Mouse (Mus musculus) thymus, postnatal 0 days (tissue): ENCODE data around the gene Pitpnm1. TPM values are rescaled to one million over a fixed set of nuclear protein-coding genes. Genes with fewer than 3 reads are reported as not detected.
"Not testable (repeated sequence)": the region's sequence is repeated elsewhere in the genome, so short reads cannot be mapped to it uniquely, and the experiment has no call there.

Experiments used
- DNase-seq: peaks from one replicate; pipeline ENCODE4 v3.0.0-alpha.2; 2015; ENCODE audit warnings: low spot score
- polyA plus RNA-seq: library from polyadenylated mRNA; unstranded; fragments of >200 nt; fragmentation: Nextera tagmentation; extraction: Ambion mirVana; gene quantifications from 2 replicates; pipeline ENCODE4 v1.2.1, GENCODE M21; 2015

Pitpnm1 gene
- polyA plus RNA-seq, 1 experiment from 2014 or later: 45.6 TPM

DNA sequence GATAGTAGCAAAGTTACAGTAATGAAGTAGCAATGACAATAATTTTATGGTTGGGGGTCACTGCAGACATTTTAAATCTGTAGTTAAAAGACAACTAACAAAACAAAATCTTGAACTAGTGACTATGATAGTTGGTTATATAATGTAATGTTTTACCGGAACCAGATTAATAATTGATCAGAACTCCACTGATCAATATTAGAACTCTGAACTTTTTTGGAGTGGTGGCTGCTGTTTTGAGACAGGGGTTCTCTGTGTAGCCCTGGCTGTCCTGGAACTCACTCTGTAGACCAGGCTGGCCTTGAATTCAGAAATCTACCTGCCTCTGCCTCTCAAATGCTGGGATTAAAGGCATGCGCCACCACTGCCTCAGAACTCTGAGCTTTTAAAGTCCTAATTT is 31.6 kb upstream of the Pitpnm1 start:
- DNase-seq: not testable (repeated sequence)

DNA sequence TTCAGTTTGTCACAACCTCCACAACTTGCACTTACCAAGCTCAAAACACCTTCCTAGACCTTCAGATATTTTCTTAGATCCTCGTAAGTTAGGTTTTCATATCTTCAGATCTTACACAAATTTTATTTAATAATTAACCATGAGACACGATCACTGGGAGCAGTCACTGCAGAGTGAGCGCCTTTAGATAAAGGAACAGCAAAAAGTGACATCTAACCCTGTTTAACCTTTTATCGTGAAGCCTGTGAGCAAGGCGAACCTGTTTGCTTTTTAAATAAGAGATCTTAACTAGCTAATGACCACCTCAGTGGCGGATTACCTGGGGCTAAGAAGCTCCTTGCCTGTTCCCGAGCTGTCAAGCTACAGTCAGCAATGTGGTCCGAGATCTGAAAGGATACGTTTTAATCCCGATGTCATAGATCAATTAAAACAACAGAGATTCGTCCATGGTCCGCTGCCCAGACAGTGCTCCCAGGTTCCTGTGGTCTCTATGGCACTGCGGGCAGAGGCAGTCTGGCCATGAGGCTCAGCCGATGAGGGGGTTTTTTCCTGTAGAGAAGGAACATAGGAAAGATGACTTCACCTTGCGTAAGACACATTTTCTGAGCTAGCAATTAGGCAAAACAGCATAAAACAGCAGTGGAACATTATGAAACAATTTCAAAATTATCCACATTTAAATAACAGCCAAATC is 30.9 kb upstream of the Pitpnm1 start:
- no peak for DNase-seq

DNA sequence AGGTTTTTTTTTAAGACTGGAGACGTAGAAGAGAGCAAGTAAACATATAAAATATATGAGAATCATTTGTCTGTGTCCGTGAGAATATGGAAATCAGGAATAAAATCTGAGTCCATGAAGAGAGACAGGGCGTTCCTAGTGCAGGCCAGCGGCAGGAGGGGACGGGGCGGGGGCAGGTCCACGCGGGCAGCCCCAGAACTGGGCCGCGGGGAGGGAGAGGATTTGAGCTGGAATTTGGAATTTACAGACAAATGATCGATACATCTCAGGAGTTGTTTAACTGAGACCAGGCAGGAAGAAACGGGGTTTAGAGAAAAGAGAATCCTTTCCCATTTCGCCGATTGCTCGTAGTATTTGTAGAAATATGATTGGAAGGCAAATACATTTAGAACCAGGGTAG is 29.5 kb upstream of the Pitpnm1 start:
- DNase-seq: no peak

DNA sequence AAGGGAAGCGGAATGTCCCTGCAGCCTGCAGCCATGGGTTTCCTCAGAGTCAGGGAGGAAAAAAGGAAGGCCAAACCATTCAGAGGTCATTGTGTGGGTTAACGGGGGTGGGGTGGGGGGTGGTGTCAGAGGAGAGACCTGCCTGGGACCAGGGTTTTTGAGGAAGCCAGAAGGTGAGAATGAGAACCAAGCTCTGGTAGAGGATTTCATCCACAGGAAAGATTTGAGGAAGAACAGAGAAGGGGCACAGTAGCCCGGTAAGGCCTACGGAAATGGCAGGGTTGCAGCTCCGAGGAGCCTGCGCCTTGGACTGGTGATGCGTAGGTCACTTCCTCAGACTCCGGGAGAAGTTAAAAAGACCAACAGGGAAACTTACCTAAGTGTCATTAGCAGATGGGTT is 29.0 kb upstream of the Pitpnm1 start:
- DNase-seq: no peak

DNA sequence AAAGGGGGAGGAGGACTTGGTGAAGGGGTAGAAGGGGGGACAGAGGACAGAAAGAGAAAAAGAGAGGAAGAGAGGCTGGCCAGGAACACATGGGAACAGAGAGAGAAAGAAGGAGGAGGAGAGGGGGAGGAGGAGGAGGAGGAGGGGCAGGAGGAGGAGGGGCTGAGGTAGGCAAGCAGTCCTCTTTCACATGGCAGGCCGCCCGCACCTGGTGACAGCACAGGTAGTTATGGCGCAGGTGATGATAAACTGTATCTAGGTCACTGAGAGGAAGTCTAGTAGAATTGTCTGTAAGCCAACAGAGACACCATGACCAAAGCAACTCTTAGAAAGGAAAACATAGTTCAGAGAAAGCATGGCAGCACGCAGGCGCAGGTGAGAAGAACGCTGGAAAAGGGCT is 28.4 kb upstream of the Pitpnm1 start:
- DNase-seq: no peak

DNA sequence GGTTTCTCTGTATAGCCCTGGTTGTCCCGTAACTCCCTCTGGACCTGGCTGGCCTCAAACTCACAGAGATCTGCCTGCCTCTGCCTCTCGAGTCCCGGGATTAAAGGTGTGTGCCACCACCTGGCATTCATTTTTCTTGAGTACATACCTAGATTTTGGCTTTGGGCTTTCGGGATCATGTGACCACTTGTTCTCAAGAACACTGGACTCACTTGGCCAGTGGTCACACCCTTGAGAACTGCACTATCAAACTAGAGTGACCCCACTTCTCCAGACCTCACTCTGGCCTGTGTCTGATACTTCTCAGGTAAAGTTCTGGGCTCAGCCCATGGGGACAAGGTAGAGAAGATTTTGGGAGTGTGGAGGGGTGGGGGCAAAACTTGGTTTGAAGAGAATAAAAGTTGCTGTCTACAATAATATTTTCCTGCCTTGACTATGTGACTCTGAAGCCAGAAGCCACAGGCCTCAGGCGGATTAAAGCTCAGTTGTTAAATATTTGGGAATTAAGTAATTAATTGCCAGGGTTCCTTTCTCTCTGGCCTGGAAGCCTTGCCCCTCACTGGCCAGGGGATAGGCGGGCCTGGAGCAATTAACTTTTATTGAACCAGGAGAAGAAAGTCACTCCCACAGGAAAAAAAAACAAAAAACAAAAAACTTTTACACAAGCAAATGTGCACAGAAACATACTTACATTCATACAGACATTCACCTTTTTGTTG is 26.9 kb upstream of the Pitpnm1 start:
- no peak for DNase-seq

DNA sequence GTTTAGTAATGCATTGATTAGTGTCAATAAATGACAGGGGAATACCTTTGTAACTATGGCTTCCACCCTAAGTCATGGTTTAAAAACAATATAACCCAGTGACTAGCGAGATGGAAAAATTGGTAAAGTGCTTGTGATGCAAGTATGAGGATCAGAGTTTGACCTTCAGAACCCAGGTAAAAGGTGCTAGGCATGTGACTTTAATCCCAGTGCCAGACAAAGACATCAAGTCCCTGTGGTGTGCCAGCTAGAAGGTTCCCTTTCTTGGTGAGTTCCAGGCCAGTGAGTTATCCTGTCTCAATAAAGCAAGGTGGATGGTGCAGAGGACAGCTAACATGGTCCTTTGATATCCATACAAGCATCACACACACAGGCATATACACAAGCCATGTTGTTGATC is 24.3 kb upstream of the Pitpnm1 start:
- no peak for DNase-seq

DNA sequence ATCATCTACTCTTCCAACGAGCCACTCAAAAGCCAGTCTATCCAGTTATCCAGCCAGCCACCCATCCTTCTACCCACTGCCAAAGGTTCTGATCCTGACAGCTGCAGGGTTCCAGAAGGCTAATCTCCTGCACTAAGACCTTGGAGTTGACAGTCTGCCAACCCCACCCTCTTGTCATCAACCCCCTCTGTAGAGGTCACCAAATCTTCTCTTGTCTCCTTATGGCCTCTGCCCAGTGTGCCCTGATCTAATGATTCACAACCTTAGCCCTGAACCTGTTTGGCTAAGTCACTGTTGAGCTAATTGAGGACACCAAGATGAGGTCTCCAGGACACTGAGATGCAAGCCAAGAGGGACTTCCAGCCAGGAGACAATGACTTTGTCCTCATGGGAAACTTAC is 20.2 kb upstream of the Pitpnm1 start:
- DNase-seq: no peak

DNA sequence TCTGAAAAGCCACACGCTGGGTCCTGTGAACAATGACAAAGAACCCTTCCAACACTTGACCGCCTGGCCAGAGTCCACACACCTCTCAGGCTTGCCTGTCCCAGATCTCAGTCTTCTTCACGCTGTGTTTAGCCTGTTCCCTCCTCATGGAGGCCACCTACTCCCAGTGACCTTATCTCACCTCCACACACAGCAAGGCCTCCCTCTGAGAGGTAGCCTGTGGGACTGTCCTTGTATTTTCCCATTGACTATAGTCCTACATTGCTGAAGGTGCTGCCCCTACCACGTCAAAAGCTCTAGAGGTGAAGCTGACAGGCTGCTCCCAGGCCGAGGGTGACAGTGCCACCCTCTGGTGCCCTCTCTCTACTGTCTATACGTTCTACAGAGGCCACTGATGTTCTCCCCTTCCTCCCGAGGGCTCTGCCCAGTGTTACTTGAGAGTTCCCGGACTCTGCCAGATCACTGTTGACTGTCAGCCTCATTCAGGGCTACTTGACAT is 19.2 kb upstream of the Pitpnm1 start:
- no peak for DNase-seq

DNA sequence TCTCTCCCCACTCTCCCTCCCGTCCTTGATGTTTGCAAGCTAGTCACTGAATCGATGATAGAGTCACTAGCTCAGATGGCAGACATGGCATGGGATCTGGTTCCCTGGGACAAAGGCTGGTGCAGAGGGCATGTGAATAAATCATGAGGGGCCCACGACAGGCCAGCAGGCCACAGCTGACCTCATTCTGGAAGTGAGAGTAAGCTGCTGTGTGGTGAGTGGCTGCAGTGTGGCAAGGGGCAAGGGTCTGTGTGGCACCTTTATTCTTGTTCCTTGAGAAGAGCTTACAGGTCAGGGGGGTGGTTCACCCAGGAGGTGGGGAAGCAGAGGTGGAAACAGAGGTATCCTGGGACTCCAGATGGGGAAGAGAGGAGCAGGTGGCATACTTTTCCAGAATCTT is 18.4 kb upstream of the Pitpnm1 start, which contains the start of gene Cabp2:
Gene Cabp2 (plus strand): TSS at position 185 of the 400 bp plus-strand sequence.
- no peak for DNase-seq

DNA sequence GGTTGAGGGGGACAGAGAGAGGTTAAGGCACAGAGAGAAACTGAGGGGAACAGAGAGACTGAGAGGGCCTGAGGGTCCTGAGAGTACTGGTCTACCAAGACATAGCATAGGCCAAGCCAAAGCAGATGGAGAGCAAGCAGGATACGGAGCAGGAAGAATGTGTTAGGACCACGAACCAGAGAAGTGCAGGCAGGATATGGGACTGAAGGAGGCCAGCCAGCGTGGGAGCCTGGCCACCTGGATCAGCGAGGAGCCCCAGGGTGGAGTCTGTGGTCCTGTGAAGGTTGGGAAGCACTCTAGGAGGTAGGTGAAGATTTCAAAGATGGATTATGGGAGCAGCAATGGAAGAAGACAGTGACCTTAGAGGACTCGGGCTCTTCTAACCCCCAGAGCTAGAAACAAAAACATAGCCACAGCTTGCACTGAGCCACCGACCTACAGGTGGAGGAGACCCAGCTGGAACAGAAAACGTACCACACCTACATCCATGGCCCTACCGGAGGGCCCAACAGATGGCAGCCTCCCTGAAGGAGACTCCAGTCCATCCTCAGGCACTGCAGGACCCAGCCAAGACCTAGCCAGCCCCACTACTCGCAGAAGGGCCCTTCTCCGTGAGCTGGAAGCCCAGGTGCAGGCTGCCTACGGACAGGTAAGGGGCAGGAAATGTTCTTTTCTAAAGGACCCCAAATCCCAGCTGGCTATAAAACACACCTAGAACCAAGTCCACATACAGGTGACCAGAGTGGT is 17.4 kb upstream of the Pitpnm1 start:
- no peak for DNase-seq

DNA sequence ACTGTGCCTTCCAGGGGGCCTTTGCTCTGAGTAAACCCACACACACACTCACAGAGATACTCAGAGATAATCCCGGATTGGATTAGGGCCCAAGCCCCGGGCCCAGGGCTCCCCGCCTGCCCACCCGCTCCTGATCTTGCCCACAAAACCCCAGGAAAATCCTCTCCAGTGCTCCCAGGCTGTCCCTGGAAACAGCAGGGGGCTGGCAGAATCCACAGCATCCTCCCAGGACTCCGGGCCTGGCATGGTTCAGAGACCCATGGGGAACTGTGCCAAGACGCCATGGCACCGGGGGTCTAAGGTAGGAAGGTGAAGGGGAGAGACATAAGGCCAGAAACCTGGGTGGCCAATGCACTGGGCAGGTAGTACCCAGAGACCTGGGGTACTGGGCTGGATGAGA is 16.5 kb upstream of the Pitpnm1 start:
- no peak for DNase-seq

DNA sequence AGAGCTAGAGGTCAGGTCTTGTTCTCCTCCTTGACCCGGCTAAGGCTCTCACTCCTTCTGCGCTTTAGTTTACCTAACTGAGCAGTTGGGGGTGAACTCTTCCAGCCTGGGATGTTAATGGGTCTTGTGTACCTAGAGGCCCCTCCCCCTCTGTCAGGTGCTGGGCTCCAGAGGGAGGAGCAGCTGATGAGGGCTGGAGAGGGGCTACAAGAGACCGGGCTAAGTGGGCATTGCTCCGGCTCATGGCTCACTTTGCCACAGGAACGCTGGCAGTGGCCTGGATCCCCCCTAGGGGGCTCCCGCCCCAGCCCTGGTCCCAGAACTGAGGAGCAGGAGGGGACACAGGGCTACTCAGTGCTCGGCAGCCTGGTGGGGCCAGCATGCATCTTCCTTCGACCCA is 16.0 kb upstream of the Pitpnm1 start:
- DNase-seq: no peak

DNA sequence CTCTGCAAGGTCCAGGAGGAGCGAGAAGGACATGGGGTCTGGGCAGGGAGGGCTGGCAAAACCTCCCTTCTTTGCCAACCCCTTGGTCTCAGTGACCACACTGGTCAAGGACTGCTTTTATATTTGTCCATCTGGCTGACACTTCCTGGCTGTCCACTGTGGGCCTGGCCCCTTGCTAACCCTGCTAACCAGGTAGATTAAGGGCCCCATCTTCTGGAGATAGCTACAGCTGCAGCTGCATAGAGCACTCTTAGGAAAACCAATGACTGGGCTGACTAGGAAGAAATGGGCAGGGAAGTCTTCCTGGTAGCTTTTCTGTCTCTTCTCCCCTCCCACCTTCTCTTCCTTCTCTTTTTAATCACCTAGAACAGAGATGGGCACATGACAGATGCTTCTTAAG is 14.8 kb upstream of the Pitpnm1 start:
- no peak for DNase-seq

DNA sequence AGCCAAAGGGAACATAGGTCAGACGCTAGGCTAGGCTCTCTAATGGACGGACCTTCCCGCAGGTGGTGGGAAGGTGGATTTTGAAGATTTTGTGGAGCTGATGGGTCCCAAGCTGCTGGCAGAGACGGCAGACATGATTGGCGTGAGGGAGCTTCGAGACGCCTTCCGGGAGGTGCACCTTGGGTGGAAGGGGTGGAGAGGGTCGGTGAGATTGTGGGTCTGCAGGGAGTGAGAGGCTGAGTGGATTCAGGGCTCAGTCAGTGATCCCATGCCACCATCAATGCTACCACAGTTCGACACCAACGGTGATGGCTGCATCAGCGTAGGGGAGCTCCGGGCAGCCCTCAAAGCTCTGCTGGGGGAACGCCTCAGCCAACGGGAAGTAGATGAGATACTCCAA is 13.6 kb upstream of the Pitpnm1 start:
- no peak for DNase-seq

DNA sequence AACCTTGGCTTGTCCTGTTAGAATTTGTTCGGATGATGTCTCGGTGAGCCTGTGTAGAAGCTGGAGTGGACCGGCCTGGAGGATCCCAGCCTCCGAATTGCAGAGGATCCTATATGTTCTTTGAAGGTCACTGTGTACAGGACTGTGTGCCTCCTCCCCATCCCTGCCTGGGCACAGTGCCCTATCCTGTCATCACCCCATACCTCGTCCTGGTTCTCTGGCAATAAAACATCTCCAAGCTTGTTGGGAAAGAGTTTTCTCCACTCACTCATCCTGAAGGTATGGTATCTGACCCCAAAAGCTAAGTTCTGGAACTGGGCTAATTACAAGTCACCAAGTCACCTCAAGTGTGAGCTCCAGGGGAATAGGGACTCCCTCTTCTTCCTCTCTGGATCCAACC is 12.7 kb upstream of the Pitpnm1 start:
- no peak for DNase-seq

DNA sequence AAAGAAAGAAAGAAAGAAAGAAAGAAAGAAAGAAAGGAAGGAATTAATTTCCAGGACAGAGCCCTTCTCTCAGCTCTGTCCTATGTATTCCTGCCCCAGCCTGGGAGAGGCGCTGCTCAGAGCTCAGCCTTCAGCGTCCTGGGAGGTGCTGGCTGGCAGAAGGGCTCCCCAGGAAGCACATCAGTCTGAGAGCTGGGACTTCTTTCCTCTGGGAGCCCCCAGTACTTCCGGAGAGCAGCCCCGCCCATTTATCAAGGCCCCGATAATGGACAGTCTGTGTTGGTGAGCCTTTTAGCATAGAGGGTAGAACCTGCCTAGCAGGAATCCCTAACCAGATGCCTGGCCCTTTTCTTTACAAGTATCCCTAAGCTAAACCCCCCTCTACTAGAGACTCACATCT is 11.7 kb upstream of the Pitpnm1 start:
- no peak for DNase-seq

DNA sequence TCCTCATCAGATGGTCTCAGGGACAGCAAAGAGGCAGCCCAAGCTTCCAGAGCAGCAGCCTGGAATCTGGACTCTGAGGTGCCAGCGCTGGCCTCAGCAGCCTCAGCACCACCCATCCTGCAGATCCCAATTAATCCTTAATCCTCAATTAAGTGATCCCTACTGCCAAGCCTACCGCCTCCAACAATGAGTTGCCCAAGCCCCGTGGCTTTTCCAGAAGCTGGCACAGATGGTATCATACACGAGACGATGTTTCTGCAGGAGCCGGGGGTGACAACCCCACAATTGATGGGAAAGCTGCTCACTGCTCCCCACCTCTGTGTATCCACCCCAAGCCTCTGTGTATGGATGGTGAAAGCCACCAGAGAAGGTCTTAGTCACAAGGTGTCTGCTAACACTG is 10.7 kb upstream of the Pitpnm1 start:
- DNase-seq: no peak

DNA sequence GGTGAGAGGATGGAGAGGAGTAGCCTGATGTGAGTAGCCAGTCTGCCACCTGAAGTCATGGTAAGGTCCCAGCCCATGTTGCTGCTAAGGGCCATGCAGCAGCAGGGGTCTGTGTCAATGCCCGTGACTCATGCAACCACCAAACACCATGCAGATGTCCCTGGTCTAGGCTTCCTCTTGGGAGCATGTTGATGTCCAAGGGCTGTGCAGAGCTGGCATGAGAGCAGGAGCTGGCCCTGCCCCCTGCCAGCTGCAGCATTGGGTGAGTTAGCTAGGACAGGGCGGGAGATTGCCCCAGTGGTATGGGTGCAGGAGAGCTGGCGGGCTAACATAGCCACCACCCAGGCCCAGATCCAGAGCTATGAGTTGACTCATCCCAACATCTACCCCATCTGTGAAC is 9.4 kb upstream of the Pitpnm1 start:
- DNase-seq: no peak

DNA sequence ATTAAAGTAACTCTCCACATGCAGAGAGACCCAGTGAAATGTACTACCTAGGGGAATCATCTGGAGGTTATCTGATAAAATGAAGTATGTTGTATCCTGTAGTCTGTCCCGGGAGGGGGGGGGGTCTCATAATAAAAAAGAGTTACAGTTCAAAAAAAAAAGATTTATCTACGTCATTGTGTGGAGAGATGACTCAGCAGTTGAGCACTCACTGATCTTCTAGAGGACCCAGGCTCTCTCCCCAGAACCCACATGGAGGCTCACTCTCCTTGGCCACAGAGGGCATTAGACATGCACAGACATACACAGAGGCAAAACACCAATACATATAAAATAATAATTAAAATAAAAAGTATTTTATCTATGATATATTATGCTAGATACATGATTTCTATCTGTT is 8.4 kb upstream of the Pitpnm1 start:
- no peak for DNase-seq

DNA sequence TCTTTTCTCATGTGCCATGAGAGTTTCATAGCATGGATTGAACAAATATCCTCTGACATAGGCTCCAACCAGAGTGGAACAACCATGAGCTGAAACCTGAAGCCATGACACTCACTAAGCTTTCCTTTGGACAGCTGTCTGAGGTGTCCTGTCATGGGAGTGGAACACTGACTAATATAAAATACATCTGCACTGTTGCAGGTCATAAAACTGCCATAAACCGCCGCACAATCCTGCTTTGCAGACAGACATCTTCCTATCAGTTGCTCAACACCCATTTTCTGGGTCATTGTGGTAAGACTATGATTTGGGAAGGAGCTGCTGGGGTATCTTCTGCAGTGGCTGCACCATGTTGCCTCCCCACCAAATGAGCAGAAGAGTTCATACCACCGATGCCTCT is 7.0 kb upstream of the Pitpnm1 start:
- DNase-seq: no peak

DNA sequence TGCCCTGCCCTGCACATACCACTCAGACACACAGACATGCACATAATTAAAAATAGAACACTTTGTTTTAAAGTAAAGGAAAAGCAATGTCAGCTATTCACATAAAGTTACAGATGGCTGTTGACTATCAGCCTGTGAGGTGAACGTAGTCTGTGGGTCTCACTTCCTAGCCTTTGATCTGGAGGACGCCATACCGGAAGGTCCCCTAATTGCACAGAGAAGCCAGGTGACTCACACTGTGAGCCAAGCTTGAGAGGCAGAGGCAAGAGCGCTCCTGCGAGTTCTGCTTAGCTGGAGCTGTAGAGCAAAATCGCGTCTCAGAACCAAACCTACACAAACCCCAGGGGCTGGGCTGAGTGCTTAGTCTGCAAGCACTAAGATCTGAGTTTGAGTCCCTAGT is 6.0 kb upstream of the Pitpnm1 start:
- peak; percentile 45 for DNase-seq
